Mouse (Mus musculus) liver, embryonic 15.5 days (tissue): ENCODE results near the gene Tmem184a. TPM values are rescaled to one million over a fixed set of nuclear protein-coding genes. Genes with fewer than 3 reads are reported as not detected.

Experiments used
- ATAC-seq: fragments of 200-750 bp; cut with Nextera tagmentation; 2 replicates; pipeline ENCODE4 v1.8.0; 2017; ENCODE audit warnings: moderate number of reproducible peaks, mild to moderate bottlenecking, moderate library complexity; ENCODE audit not compliant: insufficient read depth
- H3K27ac ChIP-seq: fragments of 300-500 bp; sonication (generic); replicated peaks from 2 replicates; pipeline ENCODE4 v1.5.1; 2015; ENCODE audit warnings: mild to moderate bottlenecking, inconsistent platforms
- H3K27me3 ChIP-seq: fragments of 300-500 bp; sonication (generic); 2 replicates; pipeline ENCODE4 v1.6.1; 2015; ENCODE audit warnings: mild to moderate bottlenecking, inconsistent platforms
- H3K36me3 ChIP-seq: fragments of 300-500 bp; sonication (generic); replicated peaks from 2 replicates; pipeline ENCODE4 v1.6.1; 2015; ENCODE audit warnings: moderate library complexity, mild to moderate bottlenecking, inconsistent platforms
- H3K4me1 ChIP-seq: fragments of 300-500 bp; sonication (generic); replicated peaks from 2 replicates; pipeline ENCODE4 v1.6.1; 2015; ENCODE audit warnings: inconsistent platforms
- H3K4me2 ChIP-seq: fragments of 300-500 bp; sonication (generic); 2 replicates; pipeline ENCODE4 v1.6.1; 2015; ENCODE audit warnings: moderate library complexity, mild to moderate bottlenecking, inconsistent platforms
- H3K4me3 ChIP-seq: fragments of 300-500 bp; sonication (generic); replicated peaks from 2 replicates; pipeline ENCODE4 v1.5.1; 2015; ENCODE audit warnings: mild to moderate bottlenecking, inconsistent platforms
- H3K9ac ChIP-seq: fragments of 300-500 bp; sonication (generic); 2 replicates; pipeline ENCODE4 v1.6.1; 2015; ENCODE audit warnings: moderate library complexity, mild to moderate bottlenecking, inconsistent platforms
- H3K9me3 ChIP-seq: fragments of 300-500 bp; sonication (generic); replicated peaks from 2 replicates; pipeline ENCODE4 v1.6.1; 2016; ENCODE audit warnings: inconsistent platforms
- WGBS: fragments of 180-500 bp; shearing (Covaris S2); methylation state at CpG from one replicate; pipeline ENCODE4 v1.1.7; 2015; ENCODE audit warnings: mixed read lengths; ENCODE audit not compliant: insufficient replicate concordance; 5-methylcytosine and 5-hydroxymethylcytosine counted together
- polyA plus RNA-seq: library from polyadenylated mRNA; unstranded; fragments of >200 nt; fragmentation: Nextera tagmentation; extraction: Ambion mirVana; gene quantifications from 2 replicates; pipeline ENCODE4 v1.2.1, GENCODE M21; 2015

Tmem184a gene
- polyA plus RNA-seq, 1 experiment from 2014 or later: 0.68 TPM

DNA sequence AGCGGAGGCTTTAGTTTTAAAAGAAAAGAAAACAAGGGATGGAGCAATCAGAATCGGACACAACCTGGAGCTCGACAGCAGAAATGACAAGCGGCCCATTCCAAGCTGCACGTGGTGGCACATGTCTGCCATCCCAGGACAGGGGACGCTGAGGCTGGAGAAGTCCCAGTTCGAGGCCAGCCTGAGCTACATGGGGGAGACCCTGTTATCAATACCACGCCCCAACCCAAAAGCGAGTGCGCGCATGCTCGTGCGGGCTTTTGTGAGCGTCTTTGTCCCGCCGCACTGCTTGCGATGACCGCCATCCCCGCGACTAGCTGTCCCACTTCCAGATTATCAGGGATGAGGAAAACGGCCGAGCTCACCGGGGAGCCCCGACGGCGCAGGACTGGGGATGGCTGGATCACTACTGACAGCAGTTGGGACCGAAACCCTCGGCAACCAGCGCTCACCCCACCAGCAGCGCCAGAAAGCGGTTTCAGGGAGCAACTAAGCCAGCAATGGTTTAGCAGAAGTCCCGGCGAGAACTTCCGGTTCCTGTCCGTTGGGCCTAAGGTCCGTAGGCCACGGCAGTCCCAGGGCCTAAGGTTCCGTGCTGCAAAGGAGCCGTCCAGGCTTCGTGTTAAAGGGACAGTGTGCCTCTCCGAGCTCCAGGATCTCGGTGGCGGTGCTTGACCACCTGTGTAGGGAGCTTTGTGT is 6.8 kb upstream of the Tmem184a start, which contains the start of the genes Gm26938 and Psmg3:
Gene Gm26938 (minus strand): TSS at position 51 of the 699 bp plus-strand sequence.
Gene Psmg3 (minus strand): TSS at position 529 of the 699 bp plus-strand sequence.
- Histone ChIP-seq H3K4me3 (peak within 1 kb of the TSS; percentile 82), H3K27me3 (no peaks in the 10 kb centered on the region), H3K36me3 (peaks cover 32% of the 10 kb centered on the region), H3K9me3 (no peaks in the 10 kb centered on the region), H3K27ac (peak within 1 kb of the TSS; percentile 77), H3K4me2 (peak within 1 kb of the TSS; percentile 83), H3K9ac (peak within 1 kb of the TSS; percentile 74), H3K4me1 (peaks cover 31% of the 10 kb centered on the region)
- ATAC-seq: peak; percentile 78
- under 1% methylated on average over 43 of the region's 43 CpGs for WGBS

DNA sequence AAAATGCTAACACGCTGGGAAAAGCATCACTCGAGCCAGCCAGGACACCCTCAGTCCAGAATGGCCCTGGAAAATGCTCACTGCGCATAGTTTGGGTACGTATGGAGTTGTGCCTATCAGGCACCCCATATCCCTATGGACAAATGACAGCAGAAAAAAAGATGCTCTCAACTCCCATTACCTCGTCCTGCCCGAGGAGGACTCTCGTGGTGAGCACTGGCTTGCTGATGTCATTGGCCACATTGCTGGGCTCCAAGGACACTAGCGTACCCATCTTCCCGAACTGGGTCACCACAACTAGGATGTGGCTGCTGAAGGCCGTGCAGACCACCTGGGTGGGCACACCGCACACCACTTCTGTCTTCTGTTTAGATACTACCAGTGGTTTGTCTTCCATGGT is 6.2 kb upstream of the Tmem184a start:
- Histone ChIP-seq H3K27ac (no peak overlapping the region), H3K36me3 (peaks cover 32% of the 10 kb centered on the region), H3K27me3 (no peaks in the 10 kb centered on the region), H3K4me1 (peaks cover 31% of the 10 kb centered on the region), H3K4me3 (peak overlapping the region; percentile 82), H3K9me3 (no peaks in the 10 kb centered on the region), H3K9ac (peak overlapping the region; percentile 74), H3K4me2 (peak overlapping the region; percentile 83)
- ATAC-seq: no peak
- 24% methylated on average over 11 of the region's 11 CpGs for WGBS

DNA sequence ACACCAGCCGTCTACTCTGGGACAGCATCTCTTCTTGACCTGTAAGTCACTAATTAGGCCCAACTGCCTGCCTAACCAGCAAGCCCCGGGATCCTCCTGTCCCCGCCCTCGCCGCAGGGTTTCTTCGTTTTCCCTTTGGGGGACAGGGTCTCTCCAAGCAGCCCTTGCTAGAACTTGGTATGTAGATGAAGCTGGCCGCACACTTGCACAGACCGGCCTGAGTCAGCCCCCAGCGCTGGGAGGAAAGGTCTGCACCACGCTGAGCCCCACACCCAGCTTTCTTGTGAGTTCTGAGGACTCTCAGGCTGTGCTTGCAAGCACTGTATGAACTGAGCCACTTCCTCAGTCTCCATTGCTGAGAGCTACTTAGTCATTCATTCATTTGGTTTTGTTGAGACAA is 4.8 kb upstream of the Tmem184a start:
- 86% methylated on average over 10 of the region's 10 CpGs for whole genome bisulfite sequencing

DNA sequence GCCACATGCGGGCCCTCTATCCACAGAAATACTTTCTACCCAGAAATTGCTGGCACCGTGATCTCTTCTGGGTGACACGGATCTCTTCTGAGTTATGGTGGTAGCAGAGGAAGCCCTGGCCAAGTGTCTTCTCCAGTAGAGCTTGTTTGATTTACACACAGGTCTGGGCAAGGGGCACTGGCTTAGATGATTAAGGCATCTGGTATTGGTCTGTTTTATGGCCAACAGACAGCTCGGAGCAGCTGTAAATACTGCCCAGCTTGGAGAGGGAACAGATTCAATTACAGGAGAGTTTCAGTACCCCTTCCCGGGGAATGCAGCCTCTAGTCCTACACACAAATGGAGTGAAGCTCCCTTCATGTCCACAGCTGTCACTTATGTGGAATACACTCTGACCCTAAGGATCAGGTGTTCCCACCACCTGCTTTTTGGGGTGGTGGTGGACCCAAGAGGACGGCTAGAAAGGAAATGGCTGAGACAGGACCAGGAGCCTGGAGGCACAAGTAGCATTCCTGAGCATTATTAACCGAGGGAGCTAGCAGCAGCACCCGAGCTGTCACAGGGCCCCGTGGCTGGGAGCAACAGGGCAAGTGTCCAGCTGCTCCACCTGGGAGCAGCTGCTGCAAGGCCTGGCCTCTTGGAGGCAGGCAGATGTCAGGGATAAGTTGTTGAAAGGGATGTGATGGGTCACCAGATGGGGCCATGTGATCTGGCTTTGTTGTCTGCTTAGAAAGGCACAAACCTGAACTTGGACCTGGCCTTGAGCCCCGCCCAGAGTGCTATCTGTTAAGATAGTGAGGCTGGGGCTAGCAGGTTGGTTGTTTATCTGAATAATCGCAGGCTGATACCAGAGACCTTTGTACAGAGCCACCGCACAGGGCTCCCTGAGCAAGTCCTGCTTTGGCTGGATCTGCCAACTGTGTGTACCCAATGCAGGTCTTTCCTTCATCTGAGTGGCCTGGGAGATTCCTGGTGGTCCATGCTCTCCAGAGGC is 2.0 kb upstream of the Tmem184a start:
- Histone ChIP-seq H3K9ac (no peak overlapping the region), H3K36me3 (peaks cover 32% of the 10 kb centered on the region), H3K9me3 (no peaks in the 10 kb centered on the region), H3K4me1 (peaks cover 60% of the 10 kb centered on the region), H3K4me3 (no peak overlapping the region), H3K27me3 (no peaks in the 10 kb centered on the region), H3K27ac (0 out of 2 replicates have a peak overlapping the region, but pooled peaks have one; percentile 24), H3K4me2 (no peak overlapping the region)
- ATAC-seq: no peak
- WGBS: 62% methylated on average over 12 of the region's 12 CpGs

More for the DNA sequence above, 4.8 kb upstream of the Tmem184a start:
- ATAC-seq: no peak
- H3K4me3 ChIP-seq: no peak overlapping the region
- peaks cover 32% of the 10 kb centered on the region for H3K36me3 ChIP-seq
- no peaks in the 10 kb centered on the region for H3K9me3 ChIP-seq
- H3K4me2 ChIP-seq: no peak overlapping the region; the same call in 1 of the 2 replicates
- no peaks in the 10 kb centered on the region for H3K27me3 ChIP-seq
- no peak overlapping the region for H3K27ac ChIP-seq
- peaks cover 36% of the 10 kb centered on the region for H3K4me1 ChIP-seq
- H3K9ac ChIP-seq: no peak overlapping the region

DNA sequence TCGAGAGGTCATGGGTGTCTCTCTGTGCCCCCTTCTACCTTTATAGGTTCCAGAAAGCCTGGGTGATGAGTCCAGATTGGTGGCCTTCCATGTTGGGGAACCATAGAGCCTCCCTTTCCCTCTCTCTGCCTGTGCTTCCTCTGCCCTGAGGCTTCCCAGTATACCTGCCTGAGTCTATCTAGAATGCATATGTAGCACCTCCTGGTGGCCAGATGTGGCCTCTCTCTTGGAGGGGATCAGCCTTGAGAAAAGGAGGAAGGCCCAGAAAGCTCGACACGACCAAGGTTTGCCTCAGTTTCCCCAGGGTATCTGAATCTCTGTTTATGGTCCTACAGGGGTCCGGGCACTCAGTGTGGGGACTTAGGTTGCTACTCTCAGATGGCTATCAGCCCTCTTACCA is 916 bp downstream of the Tmem184a start:
- Histone ChIP-seq H3K9me3 (no peaks in the 10 kb centered on the region), H3K27me3 (0 out of 2 replicates have a peak, but pooled peaks cover 5% of the 10 kb centered on the region), H3K27ac (peak overlapping the region; percentile 80), H3K9ac (peak overlapping the region; percentile 32; the same call in 1 of the 2 replicates), H3K4me2 (0 out of 2 replicates have a peak overlapping the region, but pooled peaks have one; percentile 7), H3K4me1 (peaks cover 76% of the 10 kb centered on the region), H3K4me3 (no peak overlapping the region), H3K36me3 (peaks cover 23% of the 10 kb centered on the region)
- ATAC-seq: peak; percentile 67
- WGBS: 35% methylated on average over 4 of the region's 4 CpGs

DNA sequence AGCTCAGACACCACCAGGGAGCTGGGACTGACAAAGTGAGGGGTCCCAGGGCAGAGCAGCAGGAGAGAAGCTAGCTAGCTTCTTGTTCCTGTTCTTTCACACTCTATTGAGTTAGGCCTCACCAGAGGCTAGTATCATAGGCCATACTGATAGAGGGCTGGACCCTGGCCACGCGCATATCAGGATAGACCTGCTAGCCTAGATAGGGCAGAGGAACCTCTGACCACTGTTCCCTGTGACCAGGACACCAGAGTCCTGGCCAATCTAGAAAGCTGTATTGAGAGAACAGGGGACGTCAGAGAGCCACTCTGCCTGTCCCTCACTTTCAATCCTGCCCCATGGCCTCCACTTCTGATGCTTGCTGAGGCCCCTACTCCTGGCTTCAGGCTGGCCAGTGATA is 1.7 kb downstream of the Tmem184a start:
- H3K36me3 ChIP-seq: peaks cover 16% of the 10 kb centered on the region
- H3K4me2 ChIP-seq: peak overlapping the region; percentile 7
- H3K4me1 ChIP-seq: peaks cover 80% of the 10 kb centered on the region
- H3K9me3 ChIP-seq: no peaks in the 10 kb centered on the region
- 45% methylated on average over 3 of the region's 3 CpGs for WGBS
- H3K9ac ChIP-seq: peak overlapping the region; percentile 32
- H3K27ac ChIP-seq: peak overlapping the region; percentile 80
- peak; percentile 19 for ATAC-seq
- peaks cover 13% of the 10 kb centered on the region; the same call in 1 of the 2 replicates for H3K27me3 ChIP-seq
- no peak overlapping the region for H3K4me3 ChIP-seq

DNA sequence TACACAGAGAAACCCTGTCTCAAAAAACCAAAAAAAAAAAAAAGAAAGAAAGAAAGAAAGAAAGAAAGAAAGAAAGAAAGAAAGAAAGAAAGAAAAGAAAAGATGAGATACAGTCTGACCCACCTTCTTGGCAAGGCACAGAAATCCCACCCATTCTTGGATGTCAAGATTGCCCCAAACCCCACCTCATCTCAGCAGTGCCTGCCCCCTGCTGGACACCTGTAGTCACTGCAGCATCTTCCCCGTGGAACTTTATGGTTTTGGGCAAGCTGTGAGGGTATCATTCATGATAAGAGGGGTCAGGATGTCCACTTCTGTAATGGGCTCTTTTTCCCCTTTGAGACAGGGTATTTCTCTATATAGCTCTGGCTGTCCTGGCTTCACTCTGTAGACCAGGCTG is 2.4 kb downstream of the Tmem184a start:
- Histone ChIP-seq H3K4me2 (no peak overlapping the region), H3K36me3 (peaks cover 8% of the 10 kb centered on the region), H3K4me3 (no peak overlapping the region), H3K27me3 (peaks cover 15% of the 10 kb centered on the region; the same call in 1 of the 2 replicates), H3K9me3 (no peaks in the 10 kb centered on the region), H3K9ac (no peak overlapping the region), H3K27ac (peak overlapping the region; percentile 80), H3K4me1 (peaks cover 80% of the 10 kb centered on the region)
- 6% methylated on average over 1 of the region's 1 CpGs for WGBS
- ATAC-seq: no peak

DNA sequence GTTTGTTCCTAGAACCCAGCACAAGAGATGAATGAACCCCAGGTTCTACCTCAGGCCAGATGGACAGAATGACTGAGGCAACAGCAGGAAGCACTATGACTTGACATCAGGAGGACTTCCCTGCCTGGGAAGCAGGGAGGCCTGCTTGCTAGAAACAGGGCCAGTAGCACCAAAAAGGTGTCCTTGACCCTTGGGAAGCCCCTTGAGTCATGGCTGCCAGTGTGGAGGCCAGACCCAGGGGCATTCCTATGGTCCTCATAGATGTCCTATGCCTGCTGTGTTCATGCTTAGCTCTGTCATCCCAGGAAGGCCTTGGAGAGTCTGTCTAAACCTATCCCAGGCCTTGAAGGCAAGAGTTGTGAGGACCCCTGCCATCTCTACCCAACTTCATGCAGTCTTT is 3.3 kb downstream of the Tmem184a start:
- H3K9me3 ChIP-seq: no peaks in the 10 kb centered on the region
- peaks cover 84% of the 10 kb centered on the region for H3K4me1 ChIP-seq
- H3K27me3 ChIP-seq: peaks cover 15% of the 10 kb centered on the region; the same call in 1 of the 2 replicates
- no peaks in the 10 kb centered on the region for H3K36me3 ChIP-seq
- H3K4me3 ChIP-seq: no peak overlapping the region
- no peak overlapping the region for H3K4me2 ChIP-seq
- H3K27ac ChIP-seq: peak overlapping the region; percentile 61
- ATAC-seq: no peak
- no peak overlapping the region for H3K9ac ChIP-seq

DNA sequence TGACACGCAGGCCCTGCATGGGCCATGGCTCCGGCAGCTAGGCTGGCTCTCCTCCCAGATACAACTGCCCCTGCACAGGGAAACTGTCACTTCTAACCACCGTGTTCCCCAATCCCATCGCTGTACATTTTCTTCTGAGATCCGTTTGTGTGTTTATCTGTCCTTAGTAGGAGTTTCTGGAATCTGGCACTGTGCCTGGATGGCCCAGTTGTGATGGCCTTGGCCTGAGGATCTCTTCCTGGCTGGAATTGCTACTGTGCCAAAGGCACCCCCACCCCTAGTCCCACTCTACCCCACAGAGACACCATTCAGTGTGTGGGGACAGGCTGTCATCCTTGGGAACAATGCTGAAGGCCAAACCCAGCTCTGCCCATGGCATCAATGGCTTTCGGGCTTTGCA is 3.8 kb downstream of the Tmem184a start:
- WGBS: 83% methylated on average over 6 of the region's 6 CpGs

DNA sequence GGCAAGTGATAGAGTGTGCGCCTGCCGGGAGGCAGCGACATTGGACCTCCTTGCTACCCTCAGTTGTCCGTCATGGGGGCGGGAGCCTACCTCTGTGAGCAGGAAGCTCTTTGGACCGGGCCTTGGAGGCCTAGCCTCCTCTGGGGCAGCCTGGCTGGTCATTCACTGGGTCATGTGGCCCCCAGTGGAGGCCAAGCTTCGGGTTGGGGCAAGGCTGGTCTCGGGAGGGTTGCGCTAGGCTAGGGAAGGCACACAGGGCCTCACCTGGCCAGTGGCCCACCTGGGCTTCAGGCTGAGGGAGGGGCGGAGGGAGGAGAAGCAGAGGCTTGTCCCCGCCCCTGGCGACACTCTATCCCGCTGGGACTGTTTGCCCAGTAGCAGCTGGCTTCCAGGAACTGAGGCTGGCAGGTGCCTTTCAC is 5.7 kb downstream of the Tmem184a start:
- Histone ChIP-seq H3K9ac (0 out of 2 replicates have a peak overlapping the region, but pooled peaks have one; percentile 15), H3K4me2 (peak overlapping the region; percentile 39), H3K27me3 (peaks cover 15% of the 10 kb centered on the region; the same call in 1 of the 2 replicates), H3K4me3 (0 out of 2 replicates have a peak overlapping the region, but pooled peaks have one; percentile 10), H3K36me3 (no peaks in the 10 kb centered on the region), H3K27ac (peak overlapping the region; percentile 48; the same call in 1 of the 2 replicates), H3K9me3 (no peaks in the 10 kb centered on the region), H3K4me1 (peaks cover 88% of the 10 kb centered on the region)
- ATAC-seq: no peak
- WGBS: 32% methylated on average over 13 of the region's 13 CpGs

More for the DNA sequence above, 3.8 kb downstream of the Tmem184a start:
- no peak overlapping the region for H3K4me2 ChIP-seq
- no peaks in the 10 kb centered on the region for H3K9me3 ChIP-seq
- no peak for ATAC-seq
- no peak overlapping the region for H3K4me3 ChIP-seq
- no peak overlapping the region for H3K9ac ChIP-seq
- H3K36me3 ChIP-seq: no peaks in the 10 kb centered on the region
- peaks cover 89% of the 10 kb centered on the region for H3K4me1 ChIP-seq
- peak overlapping the region; percentile 61 for H3K27ac ChIP-seq
- H3K27me3 ChIP-seq: peaks cover 15% of the 10 kb centered on the region; the same call in 1 of the 2 replicates
